Mouse (Mus musculus) megakaryocyte, embryonic 14.5 days (primary cell): ENCODE measurements at regions not wholly inside any gene's neighbourhood (a gene's known extent, or its start where the extent isn't known, plus 50 kb on each side); places are given as distances from the start of the nearest gene placed in this dataset.

Experiments
- FLI1 ChIP-seq: IDR thresholded peaks from 2 replicates; pipeline ENCODE4 v1.6.1; 2012; ENCODE audit warnings: low read length, inconsistent platforms, mixed read lengths
- GATA1 ChIP-seq: IDR thresholded peaks from 3 replicates; pipeline ENCODE4 v1.6.1; 2012; ENCODE audit warnings: mixed read lengths, low read length, inconsistent platforms, borderline replicate concordance

DNA sequence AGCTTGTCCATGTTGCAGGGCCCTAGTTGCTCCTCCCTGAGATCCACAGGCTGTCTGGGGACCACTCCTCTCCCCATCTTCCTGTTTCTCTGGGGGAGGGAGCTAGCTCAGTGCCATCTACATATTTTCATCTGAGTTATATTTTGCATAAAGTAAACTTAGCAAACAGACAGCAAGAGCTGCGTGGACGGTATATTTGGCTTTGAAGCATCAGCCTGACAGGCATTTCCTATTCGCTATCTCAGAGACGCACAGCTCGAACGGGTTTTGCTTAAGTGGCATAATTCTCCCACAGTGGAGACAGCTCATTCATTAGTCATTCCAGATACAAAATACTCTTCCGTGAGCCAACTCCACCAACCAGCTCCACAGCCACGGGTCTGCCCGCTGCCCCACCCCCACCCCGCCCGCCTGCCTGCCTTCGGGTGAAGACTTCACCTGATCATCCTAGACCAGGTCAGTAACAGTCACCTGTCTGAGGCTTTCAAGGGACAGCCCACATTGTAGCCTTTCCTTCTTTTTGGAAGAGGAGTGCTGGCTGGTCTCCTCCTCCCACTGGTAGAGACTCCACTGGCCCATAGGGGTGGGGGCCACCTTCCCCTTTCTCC lies 64.5 kb upstream of the Vps8 start:
- no peak for TF ChIP-seq GATA1
- TF ChIP-seq FLI1 = no peak
